In the genomic region with DNA sequence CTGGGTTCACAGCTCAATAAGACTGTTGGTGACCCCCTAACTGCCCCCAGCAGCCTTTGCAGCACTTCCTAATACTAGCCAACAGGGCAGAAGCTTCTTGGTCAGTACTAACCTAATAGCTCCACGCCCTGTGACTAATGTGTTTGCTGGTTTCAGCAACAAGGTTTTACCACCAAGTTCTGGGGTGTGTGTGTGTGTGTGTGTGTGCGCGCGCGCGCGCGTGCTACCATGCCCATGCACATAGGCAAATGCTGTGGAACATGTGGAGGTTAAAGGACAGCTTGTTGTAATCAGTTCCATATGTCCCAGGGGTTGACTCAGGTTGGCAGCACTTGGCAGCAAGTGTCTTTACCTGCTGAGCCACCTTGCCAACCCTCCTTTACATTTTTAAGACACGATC, we compare ENCODE assay signal across 20 mouse cellular contexts.
A peak's percentile ranks its signal among the peaks of the same experiment; 100 is the strongest.
DNase-seq lines count a peak whose midpoint lies in the region; ATAC-seq lines count a peak whose summit lies in the region.
"Had no signal": no experiment of that assay in that cellular context is flagged by ENCODE, and none has a peak within 500 bp of the region (broad histone marks: within the 10 kb centered on the region; RNA-seq: fewer than 3 reads in every experiment).

No protein-coding gene starts in this region.

- WGBS in heart, embryonic 13.5 days, result 94% methylated on average over 9 of the region's 9 CpGs
- 96% methylated on average over 9 of the region's 9 CpGs for WGBS in neural tube, embryonic 14.5 days
- WGBS in neural tube, embryonic 15.5 days, result 96% methylated on average over 9 of the region's 9 CpGs
- 96% methylated on average over 9 of the region's 9 CpGs for WGBS in intestine, embryonic 15.5 days
- 94% methylated on average over 9 of the region's 9 CpGs for WGBS in stomach, embryonic 16.5 days

- no peaks in the 10 kb centered on the region for H3K9me3 ChIP-seq in heart, embryonic 13.5 days
- no peaks in the 10 kb centered on the region for H3K9me3 ChIP-seq in neural tube, embryonic 14.5 days (ENCODE audit: control insufficient read depth, low read length)
- H3K9me3 ChIP-seq in neural tube, embryonic 15.5 days (replicated peaks), result no peaks in the 10 kb centered on the region
- H3K9me3 ChIP-seq in intestine, embryonic 15.5 days, result no peaks in the 10 kb centered on the region
- H3K9me3 ChIP-seq in stomach, embryonic 16.5 days (replicated peaks; ENCODE audit: control insufficient read depth, low read length), result no peaks in the 10 kb centered on the region
- H3K9me3 ChIP-seq: liver, embryonic 13.5 days; megakaryocyte, embryonic 14.5 days; neural tube, embryonic 12.5 days; stomach, embryonic 15.5 days had no signal

- no peak overlapping the region for H3K4me3 ChIP-seq in heart, embryonic 13.5 days
- no peak overlapping the region for H3K4me3 ChIP-seq in neural tube, embryonic 14.5 days (ENCODE audit: low read depth, low read length)
- no peak overlapping the region for H3K4me3 ChIP-seq in neural tube, embryonic 15.5 days (replicated peaks)
- H3K4me3 ChIP-seq in intestine, embryonic 15.5 days (replicated peaks), result no peak overlapping the region
- no peak overlapping the region for H3K4me3 ChIP-seq in stomach, embryonic 16.5 days (replicated peaks; ENCODE audit: low read length)
- H3K4me3 ChIP-seq: liver, embryonic 13.5 days; megakaryocyte, embryonic 14.5 days; neural tube, embryonic 12.5 days; stomach, embryonic 15.5 days had no signal

- no peak overlapping the region for H3K4me2 ChIP-seq in heart, embryonic 13.5 days
- H3K4me2 ChIP-seq in neural tube, embryonic 14.5 days (ENCODE audit: low read depth, low read length), result no peak overlapping the region
- H3K4me2 ChIP-seq in neural tube, embryonic 15.5 days, result no peak overlapping the region
- H3K4me2 ChIP-seq in intestine, embryonic 15.5 days (replicated peaks), result no peak overlapping the region
- no peak overlapping the region for H3K4me2 ChIP-seq in stomach, embryonic 16.5 days (ENCODE audit: low read depth, low read length)
- H3K4me2 ChIP-seq: liver, embryonic 13.5 days; neural tube, embryonic 12.5 days; stomach, embryonic 15.5 days had no signal

- 0 out of 2 replicates have a peak overlapping the region, but pooled peaks have one; percentile 28 for H3K27ac ChIP-seq in heart, embryonic 13.5 days (replicated peaks)
- H3K27ac ChIP-seq in neural tube, embryonic 14.5 days (ENCODE audit: low read depth, low read length), result no peak overlapping the region
- H3K27ac ChIP-seq in neural tube, embryonic 15.5 days (replicated peaks), result no peak overlapping the region
- H3K27ac ChIP-seq in intestine, embryonic 15.5 days, result no peak overlapping the region
- 0 out of 2 replicates have a peak overlapping the region, but pooled peaks have one; percentile 18 for H3K27ac ChIP-seq in stomach, embryonic 16.5 days (ENCODE audit: low read length)
- H3K27ac ChIP-seq: liver, embryonic 13.5 days; neural tube, embryonic 12.5 days; stomach, embryonic 15.5 days had no signal

- peaks cover 28% of the 10 kb centered on the region for H3K4me1 ChIP-seq in heart, embryonic 13.5 days
- no peaks in the 10 kb centered on the region for H3K4me1 ChIP-seq in neural tube, embryonic 14.5 days (ENCODE audit: control insufficient read depth, insufficient read depth, low read length)
- H3K4me1 ChIP-seq in neural tube, embryonic 15.5 days, result peaks cover 10% of the 10 kb centered on the region; the same call in 1 of the 2 replicates
- no peaks in the 10 kb centered on the region for H3K4me1 ChIP-seq in intestine, embryonic 15.5 days (replicated peaks)
- H3K4me1 ChIP-seq in stomach, embryonic 16.5 days (ENCODE audit: control insufficient read depth, insufficient read depth, low read length), result no peaks in the 10 kb centered on the region
- H3K4me1 ChIP-seq: neural tube, embryonic 12.5 days; stomach, embryonic 15.5 days had no signal

- no peak for ATAC-seq in heart, embryonic 13.5 days (ENCODE audit: extremely low read depth, insufficient number of reproducible peaks, low FRiP score, low TSS enrichment)
- peak; percentile 19; the same call in 1 of the 2 replicates for ATAC-seq in neural tube, embryonic 14.5 days (ENCODE audit: low read depth)
- no peak for ATAC-seq in neural tube, embryonic 15.5 days (ENCODE audit: low FRiP score)
- peak; percentile 39 for ATAC-seq in intestine, embryonic 15.5 days
- ATAC-seq in stomach, embryonic 16.5 days (ENCODE audit: insufficient read depth, low FRiP score), result peak; percentile 45
- ATAC-seq: activated CD4-positive, CD25-positive, alpha-beta regulatory T cell, adult 4 months; lung, postnatal 0 days had no signal

- no peaks in the 10 kb centered on the region for H3K27me3 ChIP-seq in heart, embryonic 13.5 days (replicated peaks)
- H3K27me3 ChIP-seq in neural tube, embryonic 14.5 days (ENCODE audit: control insufficient read depth, insufficient read depth, low read length), result no peaks in the 10 kb centered on the region
- no peaks in the 10 kb centered on the region for H3K27me3 ChIP-seq in neural tube, embryonic 15.5 days (replicated peaks)
- no peaks in the 10 kb centered on the region for H3K27me3 ChIP-seq in intestine, embryonic 15.5 days (replicated peaks)
- no peaks in the 10 kb centered on the region for H3K27me3 ChIP-seq in stomach, embryonic 16.5 days (ENCODE audit: control insufficient read depth, insufficient read depth, low read length)
- H3K27me3 ChIP-seq: CH12.LX; liver, embryonic 13.5 days; megakaryocyte, embryonic 14.5 days; neural tube, embryonic 12.5 days; stomach, embryonic 15.5 days had no signal

- 0 out of 2 replicates have a peak overlapping the region, but pooled peaks have one; percentile 19 for H3K9ac ChIP-seq in heart, embryonic 13.5 days
- H3K9ac ChIP-seq in neural tube, embryonic 14.5 days (replicated peaks; ENCODE audit: low read depth, low read length), result no peak overlapping the region
- H3K9ac ChIP-seq in neural tube, embryonic 15.5 days (replicated peaks), result no peak overlapping the region
- H3K9ac ChIP-seq in intestine, embryonic 15.5 days, result no peak overlapping the region
- H3K9ac ChIP-seq in stomach, embryonic 16.5 days (ENCODE audit: low read length), result no peak overlapping the region
- H3K9ac ChIP-seq: liver, embryonic 13.5 days; neural tube, embryonic 12.5 days; stomach, embryonic 15.5 days had no signal

- DNase-seq in heart, adult 8-10 months (ENCODE audit: low spot score), result no peak
- DNase-seq in c-Kit-positive CD71-positive TER-119-positive erythroid progenitor cells, embryonic 14.5 days (ENCODE audit: low spot score), result no peak
- DNase-seq in cerebellum, postnatal 14 days, result no peak
- DNase-seq: adrenal gland, postnatal 25 days; gastrocnemius, postnatal 25 days; kidney, postnatal 14 days; liver, embryonic 13.5 days; retina, postnatal 1 day; thymus, postnatal 4 days had no signal

- H3K36me3 ChIP-seq in heart, embryonic 13.5 days, result peaks cover 27% of the 10 kb centered on the region
- H3K36me3 ChIP-seq in neural tube, embryonic 14.5 days (ENCODE audit: control insufficient read depth, insufficient read depth, low read length), result peaks cover 4% of the 10 kb centered on the region; the same call in 1 of the 2 replicates
- H3K36me3 ChIP-seq in neural tube, embryonic 15.5 days, result peaks cover 17% of the 10 kb centered on the region
- peaks cover 3% of the 10 kb centered on the region; the same call in 1 of the 2 replicates for H3K36me3 ChIP-seq in intestine, embryonic 15.5 days
- 0 out of 2 replicates have a peak, but pooled peaks cover 5% of the 10 kb centered on the region for H3K36me3 ChIP-seq in stomach, embryonic 16.5 days (ENCODE audit: control insufficient read depth, insufficient read depth, low read length)

Comparison
In these comparisons a context has a peak if more than half of its experiments do, and no peak if none do; other contexts are left out.
1. ATAC-seq: peak in neural tube, embryonic 14.5 days (single experiment), intestine, embryonic 15.5 days (single experiment) and stomach, embryonic 16.5 days (single experiment); none in heart, embryonic 13.5 days (single experiment) and neural tube, embryonic 15.5 days (single experiment).
2. H3K27ac ChIP-seq: peak in heart, embryonic 13.5 days (single experiment) and stomach, embryonic 16.5 days (single experiment); none in neural tube, embryonic 14.5 days (single experiment), neural tube, embryonic 15.5 days (single experiment) and intestine, embryonic 15.5 days (single experiment).